Mouse (Mus musculus): ENCODE data around the gene Rab7. TPM values are rescaled to one million over a fixed set of nuclear protein-coding genes. Genes with fewer than 3 reads are reported as not detected.
"Not testable (repeated sequence)": the region's sequence is repeated elsewhere in the genome, so short reads cannot be mapped to it uniquely, and the experiment has no call there.

Rab7 gene
- polyA plus RNA-seq, 1 experiment from 2014 or later = 347 TPM

GRCm38 (mm10) chr6:88017821-88018220 is 27.2 kb downstream of the Rab7 start:
- 65% methylated on average over 4 of the region's 4 CpGs for WGBS
- no peak overlapping the region for H3K9ac ChIP-seq
- H3K4me2 ChIP-seq = no peak overlapping the region
- H3K9me3 ChIP-seq = no peaks in the 10 kb centered on the region
- H3K27ac ChIP-seq = no peak overlapping the region
- ATAC-seq (replicated peaks) = no peak
- H3K4me1 ChIP-seq = 0 out of 2 replicates have a peak, but pooled peaks cover 4% of the 10 kb centered on the region
- H3K4me3 ChIP-seq = no peak overlapping the region
- no peaks in the 10 kb centered on the region for H3K27me3 ChIP-seq (replicated peaks)
- no peaks in the 10 kb centered on the region for H3K36me3 ChIP-seq (replicated peaks)

GRCm38 (mm10) chr6:88015797-88016196 is 29.3 kb downstream of the Rab7 start:
- Histone ChIP-seq H3K4me2 (no peak overlapping the region), H3K4me3 (no peak overlapping the region), H3K4me1 (0 out of 2 replicates have a peak, but pooled peaks cover 4% of the 10 kb centered on the region), H3K27me3 (replicated peaks) (no peaks in the 10 kb centered on the region), H3K36me3 (replicated peaks) (no peaks in the 10 kb centered on the region), H3K27ac (no peak overlapping the region), H3K9ac (no peak overlapping the region), H3K9me3 (no peaks in the 10 kb centered on the region)
- ATAC-seq (replicated peaks) = no peak
- 88% methylated on average over 2 of the region's 2 CpGs for WGBS

GRCm38 (mm10) chr6:88013456-88013855 is 31.6 kb downstream of the Rab7 start:
- WGBS = 89% methylated on average over 4 of the region's 4 CpGs
- ATAC-seq (replicated peaks) = no peak
- Histone ChIP-seq H3K9ac (no peak overlapping the region), H3K4me2 (no peak overlapping the region), H3K27me3 (replicated peaks) (no peaks in the 10 kb centered on the region), H3K36me3 (replicated peaks) (peaks cover 14% of the 10 kb centered on the region), H3K4me1 (no peaks in the 10 kb centered on the region), H3K9me3 (no peaks in the 10 kb centered on the region), H3K27ac (no peak overlapping the region), H3K4me3 (no peak overlapping the region)

GRCm38 (mm10) chr6:88012601-88013000 is 32.5 kb downstream of the Rab7 start:
- H3K9me3 ChIP-seq = no peaks in the 10 kb centered on the region
- H3K4me1 ChIP-seq = no peaks in the 10 kb centered on the region
- H3K4me2 ChIP-seq = no peak overlapping the region
- no peak overlapping the region for H3K4me3 ChIP-seq
- no peak overlapping the region for H3K27ac ChIP-seq
- H3K36me3 ChIP-seq (replicated peaks) = peaks cover 21% of the 10 kb centered on the region
- no peak for ATAC-seq (replicated peaks)
- H3K9ac ChIP-seq = no peak overlapping the region
- whole genome bisulfite sequencing = 90% methylated on average over 2 of the region's 2 CpGs
- H3K27me3 ChIP-seq (replicated peaks) = no peaks in the 10 kb centered on the region

- H3K4me2 ChIP-seq; H3K27me3 ChIP-seq (replicated peaks); H3K9me3 ChIP-seq; H3K9ac ChIP-seq; H3K27ac ChIP-seq; H3K4me3 ChIP-seq; H3K4me1 ChIP-seq; ATAC-seq (replicated peaks): not testable (repeated sequence)
- H3K36me3 ChIP-seq (replicated peaks) = peaks cover 25% of the 10 kb centered on the region
- WGBS = 82% methylated on average over 1 of the region's 1 CpGs
Measured at GRCm38 (mm10) chr6:88011106-88011505, 34.0 kb downstream of the Rab7 start.

GRCm38 (mm10) chr6:88009209-88009608 is 35.9 kb downstream of the Rab7 start:
- no peak overlapping the region for H3K27ac ChIP-seq
- H3K9me3 ChIP-seq = no peaks in the 10 kb centered on the region
- no peak overlapping the region for H3K9ac ChIP-seq
- no peaks in the 10 kb centered on the region for H3K27me3 ChIP-seq (replicated peaks)
- ATAC-seq (replicated peaks) = no peak
- no peak overlapping the region for H3K4me3 ChIP-seq
- H3K36me3 ChIP-seq (replicated peaks) = peaks cover 26% of the 10 kb centered on the region
- WGBS = 96% methylated on average over 4 of the region's 4 CpGs
- H3K4me2 ChIP-seq = no peak overlapping the region
- no peaks in the 10 kb centered on the region for H3K4me1 ChIP-seq

GRCm38 (mm10) chr6:88004773-88005172 is 40.3 kb downstream of the Rab7 start:
- not testable (repeated sequence) for H3K4me3 ChIP-seq; H3K4me1 ChIP-seq; H3K27ac ChIP-seq; ATAC-seq (replicated peaks); H3K27me3 ChIP-seq (replicated peaks); H3K9ac ChIP-seq; H3K9me3 ChIP-seq; H3K4me2 ChIP-seq
- H3K36me3 ChIP-seq (replicated peaks) = peaks cover 59% of the 10 kb centered on the region
- WGBS = 90% methylated on average over 14 of the region's 14 CpGs

- Histone ChIP-seq H3K36me3 (replicated peaks) (peaks cover 51% of the 10 kb centered on the region), H3K4me2 (no peak overlapping the region), H3K9ac (no peak overlapping the region), H3K4me1 (no peaks in the 10 kb centered on the region), H3K9me3 (no peaks in the 10 kb centered on the region), H3K27me3 (replicated peaks) (no peaks in the 10 kb centered on the region), H3K4me3 (no peak overlapping the region), H3K27ac (no peak overlapping the region)
- 95% methylated on average over 4 of the region's 4 CpGs for WGBS
- ATAC-seq (replicated peaks) = no peak
Measured at GRCm38 (mm10) chr6:88003439-88003838, 41.6 kb downstream of the Rab7 start.

GRCm38 (mm10) chr6:87998358-87998757 is 46.7 kb downstream of the Rab7 start:
- Histone ChIP-seq H3K27ac (no peak overlapping the region), H3K4me2 (no peak overlapping the region), H3K27me3 (replicated peaks) (no peaks in the 10 kb centered on the region), H3K36me3 (replicated peaks) (peaks cover 35% of the 10 kb centered on the region), H3K4me1 (peaks cover 13% of the 10 kb centered on the region), H3K9ac (no peak overlapping the region), H3K9me3 (no peaks in the 10 kb centered on the region), H3K4me3 (no peak overlapping the region)
- 83% methylated on average over 4 of the region's 4 CpGs for whole genome bisulfite sequencing
- ATAC-seq (replicated peaks) = no peak

- ATAC-seq (replicated peaks) = 0 out of 2 replicates have a peak, but pooled peaks have one; percentile 19
- Histone ChIP-seq H3K4me2 (no peak overlapping the region), H3K4me3 (no peak overlapping the region), H3K36me3 (replicated peaks) (peaks cover 30% of the 10 kb centered on the region; the same call in 1 of the 2 replicates), H3K9ac (no peak overlapping the region), H3K27ac (no peak overlapping the region), H3K27me3 (replicated peaks) (no peaks in the 10 kb centered on the region), H3K4me1 (peaks cover 17% of the 10 kb centered on the region), H3K9me3 (no peaks in the 10 kb centered on the region)
- 60% methylated on average over 7 of the region's 7 CpGs for WGBS
Measured at GRCm38 (mm10) chr6:87997706-87998265, 47.3 kb downstream of the Rab7 start.

GRCm38 (mm10) chr6:87996606-87997005 is 48.5 kb downstream of the Rab7 start:
- Histone ChIP-seq H3K4me3 (no peak overlapping the region), H3K4me1 (peaks cover 22% of the 10 kb centered on the region), H3K36me3 (replicated peaks) (peaks cover 21% of the 10 kb centered on the region; the same call in 1 of the 2 replicates), H3K4me2 (no peak overlapping the region), H3K27me3 (replicated peaks) (no peaks in the 10 kb centered on the region), H3K27ac (no peak overlapping the region), H3K9ac (no peak overlapping the region), H3K9me3 (no peaks in the 10 kb centered on the region)
- WGBS = 96% methylated on average over 9 of the region's 9 CpGs
- ATAC-seq (replicated peaks) = no peak

GRCm38 (mm10) chr6:87995519-87995918 is 49.6 kb downstream of the Rab7 start:
- no peak overlapping the region for H3K4me2 ChIP-seq
- peaks cover 10% of the 10 kb centered on the region; the same call in 1 of the 2 replicates for H3K36me3 ChIP-seq (replicated peaks)
- H3K9ac ChIP-seq = no peak overlapping the region
- H3K9me3 ChIP-seq = no peaks in the 10 kb centered on the region
- H3K27ac ChIP-seq = 0 out of 2 replicates have a peak overlapping the region, but pooled peaks have one; percentile 14
- H3K27me3 ChIP-seq (replicated peaks) = no peaks in the 10 kb centered on the region
- H3K4me3 ChIP-seq = no peak overlapping the region
- peaks cover 22% of the 10 kb centered on the region for H3K4me1 ChIP-seq
- WGBS = 87% methylated on average over 4 of the region's 4 CpGs
- ATAC-seq (replicated peaks) = no peak
